Mouse (Mus musculus) megakaryocyte, embryonic 14.5 days (primary cell): ENCODE measurements around the gene Shank3. TPM values are rescaled to one million over a fixed set of nuclear protein-coding genes. Genes with fewer than 3 reads are reported as not detected.

ENCODE experiments used
- H3K27me3 ChIP-seq: replicated peaks from 2 replicates; pipeline ENCODE3; 2012; ENCODE audit warnings: inconsistent platforms
- H3K36me3 ChIP-seq: replicated peaks from 2 replicates; pipeline ENCODE3; 2012; ENCODE audit warnings: low read length, inconsistent platforms, mixed read lengths
- H3K4me1 ChIP-seq: 2 replicates; pipeline ENCODE4 v1.6.1; 2012; ENCODE audit warnings: inconsistent platforms
- H3K4me3 ChIP-seq: replicated peaks from 2 replicates; pipeline ENCODE3; 2012; ENCODE audit warnings: moderate library complexity, mild to moderate bottlenecking, inconsistent platforms
- H3K9me3 ChIP-seq: 2 replicates; pipeline ENCODE4 v1.6.1; 2012; ENCODE audit warnings: inconsistent platforms
- FLI1 ChIP-seq: IDR thresholded peaks from 2 replicates; pipeline ENCODE4 v1.6.1; 2012; ENCODE audit warnings: low read length, inconsistent platforms, mixed read lengths
- GATA1 ChIP-seq: IDR thresholded peaks from 3 replicates; pipeline ENCODE4 v1.6.1; 2012; ENCODE audit warnings: mixed read lengths, low read length, inconsistent platforms, borderline replicate concordance
- polyA plus RNA-seq: library from polyadenylated mRNA; stranded (reverse); fragments of >175 nt; gene quantifications from 2 replicates; pipeline ENCODE4 v1.2.3, GENCODE M21; 2012; ENCODE audit warnings: low replicate concordance; ENCODE audit not compliant: insufficient read depth

Shank3 gene
- polyA plus RNA-seq, 1 experiment: 37.4 TPM

GRCm38 (mm10) chr15:89462176-89462575 is 37.2 kb upstream of the Shank3 start:
- no peaks in the 10 kb centered on the region for H3K36me3 ChIP-seq
- peaks cover 12% of the 10 kb centered on the region for H3K4me1 ChIP-seq
- H3K9me3 ChIP-seq: no peaks in the 10 kb centered on the region
- peaks cover 53% of the 10 kb centered on the region for H3K27me3 ChIP-seq
- H3K4me3 ChIP-seq: no peak overlapping the region
- TF ChIP-seq GATA1: no peak

GRCm38 (mm10) chr15:89463334-89464235 is 35.8 kb upstream of the Shank3 start:
- no peak for TF ChIP-seq GATA1

GRCm38 (mm10) chr15:89465052-89465451 is 34.4 kb upstream of the Shank3 start:
- H3K9me3 ChIP-seq: no peaks in the 10 kb centered on the region
- TF ChIP-seq FLI1 (no peak), GATA1 (no peak)
- peaks cover 29% of the 10 kb centered on the region for H3K27me3 ChIP-seq
- H3K4me3 ChIP-seq: no peak overlapping the region
- peaks cover 6% of the 10 kb centered on the region for H3K4me1 ChIP-seq
- no peaks in the 10 kb centered on the region for H3K36me3 ChIP-seq

More at GRCm38 (mm10) chr15:89463334-89464235, 35.8 kb upstream of the Shank3 start:
- peaks cover 12% of the 10 kb centered on the region for H3K4me1 ChIP-seq
- no peak overlapping the region for H3K4me3 ChIP-seq
- H3K36me3 ChIP-seq: no peaks in the 10 kb centered on the region
- H3K9me3 ChIP-seq: no peaks in the 10 kb centered on the region
- H3K27me3 ChIP-seq: peaks cover 41% of the 10 kb centered on the region

- H3K4me1 ChIP-seq: peaks cover 2% of the 10 kb centered on the region
- H3K4me3 ChIP-seq: no peak overlapping the region
- TF ChIP-seq FLI1: no peak
- no peak for TF ChIP-seq GATA1
- H3K9me3 ChIP-seq: no peaks in the 10 kb centered on the region
- H3K27me3 ChIP-seq: peaks cover 5% of the 10 kb centered on the region
- H3K36me3 ChIP-seq: peaks cover 11% of the 10 kb centered on the region
Observed at GRCm38 (mm10) chr15:89468577-89468976, 30.8 kb upstream of the Shank3 start.

GRCm38 (mm10) chr15:89471476-89471875 is 27.9 kb upstream of the Shank3 start:
- H3K27me3 ChIP-seq: peaks cover 2% of the 10 kb centered on the region
- peaks cover 27% of the 10 kb centered on the region for H3K36me3 ChIP-seq
- no peak overlapping the region for H3K4me3 ChIP-seq
- no peaks in the 10 kb centered on the region for H3K9me3 ChIP-seq
- peaks cover 23% of the 10 kb centered on the region for H3K4me1 ChIP-seq
- no peak for TF ChIP-seq GATA1
- TF ChIP-seq FLI1: no peak

- H3K4me3 ChIP-seq: no peak overlapping the region
- H3K4me1 ChIP-seq: peaks cover 41% of the 10 kb centered on the region
- TF ChIP-seq FLI1 (no peak), GATA1 (no peak)
- peaks cover 32% of the 10 kb centered on the region for H3K36me3 ChIP-seq
- H3K9me3 ChIP-seq: no peaks in the 10 kb centered on the region
- no peaks in the 10 kb centered on the region for H3K27me3 ChIP-seq
Observed at GRCm38 (mm10) chr15:89473370-89473769, 26.1 kb upstream of the Shank3 start.

- no peaks in the 10 kb centered on the region for H3K27me3 ChIP-seq
- H3K36me3 ChIP-seq: peaks cover 36% of the 10 kb centered on the region
- peaks cover 46% of the 10 kb centered on the region for H3K4me1 ChIP-seq
- H3K9me3 ChIP-seq: no peaks in the 10 kb centered on the region
- peak overlapping the region; percentile 44 for H3K4me3 ChIP-seq
- TF ChIP-seq FLI1: no peak
- no peak for TF ChIP-seq GATA1
Observed at GRCm38 (mm10) chr15:89473921-89474320, 25.5 kb upstream of the Shank3 start.

- no peaks in the 10 kb centered on the region for H3K27me3 ChIP-seq
- H3K36me3 ChIP-seq: peaks cover 42% of the 10 kb centered on the region
- TF ChIP-seq GATA1: no peak
- no peak for TF ChIP-seq FLI1
- H3K4me1 ChIP-seq: peaks cover 47% of the 10 kb centered on the region
- no peaks in the 10 kb centered on the region for H3K9me3 ChIP-seq
- peak overlapping the region; percentile 99 for H3K4me3 ChIP-seq
Observed at GRCm38 (mm10) chr15:89474596-89475292, 24.7 kb upstream of the Shank3 start.

- Histone ChIP-seq H3K27me3 (no peaks in the 10 kb centered on the region), H3K4me3 (peak overlapping the region; percentile 99), H3K9me3 (no peaks in the 10 kb centered on the region), H3K4me1 (peaks cover 51% of the 10 kb centered on the region), H3K36me3 (peaks cover 46% of the 10 kb centered on the region)
- TF ChIP-seq GATA1 (no peak), FLI1 (no peak)
Observed at GRCm38 (mm10) chr15:89475293-89475600, 24.2 kb upstream of the Shank3 start.
